Mouse (Mus musculus) embryonic stem cell, embryonic (primary cell): ENCODE data around the gene Prkcz.

ENCODE experiments used
- CTCF ChIA-PET, 4 experiments: fragments of 300-600 bp in 2 of 4; fragments of 350-600 bp in 2 of 4; sonication (Branson Sonifier 250); formaldehyde crosslinking; loops; one replicate each; lab custom pipeline; 2022; ENCODE audit warnings: inconsistent platforms in 2 of 4; lab: Charles Lee
- POLR2A ChIA-PET, 4 experiments: fragments of 300-600 bp in 2 of 4; fragments of 350-600 bp in 2 of 4; sonication (Branson Sonifier 250); formaldehyde crosslinking; loops; one replicate each; lab custom pipeline; 2022; ENCODE audit warnings: antibody characterized with exemption in 4 of 4, inconsistent platforms in 1 of 4; lab: Charles Lee

The Prkcz gene

DNA sequence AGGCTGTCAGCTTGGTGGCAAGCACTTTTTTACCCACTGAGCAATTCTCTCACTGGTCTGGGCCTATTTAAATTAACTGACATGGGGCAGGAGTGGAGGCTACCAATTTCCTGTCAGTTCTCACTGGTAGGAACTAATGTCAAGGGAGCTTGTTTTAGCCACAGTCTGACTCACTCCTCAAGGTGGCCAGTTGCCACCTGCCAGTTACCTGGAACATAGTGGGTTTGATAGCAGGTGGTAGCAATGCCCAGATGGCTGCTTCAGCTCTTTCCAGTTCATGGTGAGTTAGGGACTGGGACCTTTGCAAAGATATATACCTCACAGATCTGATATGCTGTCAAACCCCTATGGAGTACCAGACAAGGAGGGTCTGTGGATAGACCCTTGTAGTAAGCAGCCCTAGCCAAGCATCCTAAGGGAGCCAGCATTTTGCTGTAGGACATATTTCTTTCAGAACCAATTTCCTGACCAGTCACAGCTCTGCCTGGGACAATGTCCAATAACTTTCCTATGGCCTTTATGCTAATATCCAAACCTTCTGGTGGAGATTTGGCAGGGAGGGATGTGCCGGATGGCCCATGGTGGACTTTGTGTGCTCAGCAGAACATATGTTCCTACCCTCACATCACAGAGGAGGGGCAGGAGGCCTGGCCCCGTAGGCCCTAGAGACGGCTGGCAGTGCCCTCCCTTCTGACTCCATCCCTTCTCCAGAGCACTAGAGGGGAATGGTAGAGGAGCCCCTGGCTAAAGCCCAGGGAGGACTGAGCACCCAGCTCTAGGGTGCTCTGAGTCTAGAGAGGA is 96.4 kb downstream of the Prkcz start:
- ChIA-PET POLR2A (interaction anchor here in 1 of 4 experiments (0.5 to 1.0 kb wide), 4 partner anchors 8 to 990 kb away, joined by 3 to 6 read pairs (median 4); partner anchors contain the start of gene Faap20), CTCF (interaction anchor here in 2 of 4 experiments (0.6 to 2.2 kb wide), 4 partner anchors 14 to 496 kb away, joined by 3 to 5 read pairs (median 4); partner anchors contain the start of gene Atad3a (in 1 of the 2))

DNA sequence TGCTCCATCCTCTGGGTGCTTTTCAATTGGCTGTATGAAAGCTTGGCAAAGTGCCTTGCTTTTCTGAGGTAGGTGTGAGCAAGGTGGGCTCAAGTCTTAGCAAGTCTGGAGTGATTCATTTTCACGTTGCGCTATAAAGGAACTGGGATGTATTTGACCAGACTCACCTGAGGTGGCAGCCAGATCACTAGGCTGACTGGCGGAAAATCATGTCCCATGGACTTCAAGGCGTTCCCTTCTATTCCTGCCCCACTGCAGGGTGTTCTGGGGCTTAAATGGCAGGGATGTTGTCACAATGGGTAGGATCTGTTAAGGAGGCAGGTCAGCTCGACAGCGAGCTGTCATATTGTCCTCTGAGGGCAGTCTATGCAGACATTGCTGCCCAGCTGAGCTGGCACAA is 108.9 kb downstream of the Prkcz start:
- ChIA-PET POLR2A (interaction anchor here in 1 of 4 experiments (1.6 kb wide), 1 partner anchor 29 kb away, joined by 4 read pairs; no protein-coding TSS in a partner anchor), CTCF (interaction anchor here in 3 of 4 experiments (1.0 to 2.0 kb wide), 6 partner anchors 16 to 186 kb away, joined by 3 to 7 read pairs (median 4); no protein-coding TSS in a partner anchor)

DNA sequence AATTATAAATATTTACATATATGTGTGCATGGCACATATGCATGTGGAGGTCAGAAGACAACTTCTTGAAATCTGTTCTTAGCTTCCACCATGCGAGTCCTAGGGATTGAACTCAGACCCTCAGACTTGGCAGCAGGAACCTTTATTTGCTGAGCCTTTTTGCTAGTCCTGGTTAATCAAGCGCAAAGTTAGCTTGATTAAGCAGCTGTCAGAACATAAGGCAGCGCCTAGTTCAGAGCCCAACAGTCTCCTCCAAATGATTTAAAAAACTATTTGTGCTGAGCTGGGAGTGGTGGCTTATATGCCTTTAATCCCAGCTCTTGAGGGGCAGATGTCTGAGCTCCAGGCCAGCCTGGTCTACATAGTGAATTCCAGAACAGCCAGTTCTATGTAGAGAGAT is 110.0 kb downstream of the Prkcz start:
- CTCF ChIA-PET = interaction anchor here (1.1 to 3.4 kb wide), 7 partner anchors 17 to 184 kb away, joined by 3 to 38 read pairs (median 7); partner anchors contain the start of genes Pex10 (in 1 of the 4) and Ski (in 1 of the 4)
- POLR2A ChIA-PET = interaction anchor here in 1 of 4 experiments (0.9 to 3.2 kb wide), 5 partner anchors 11 to 164 kb away, joined by 3 to 10 read pairs (median 4); partner anchors contain the start of genes Morn1 and Rer1

DNA sequence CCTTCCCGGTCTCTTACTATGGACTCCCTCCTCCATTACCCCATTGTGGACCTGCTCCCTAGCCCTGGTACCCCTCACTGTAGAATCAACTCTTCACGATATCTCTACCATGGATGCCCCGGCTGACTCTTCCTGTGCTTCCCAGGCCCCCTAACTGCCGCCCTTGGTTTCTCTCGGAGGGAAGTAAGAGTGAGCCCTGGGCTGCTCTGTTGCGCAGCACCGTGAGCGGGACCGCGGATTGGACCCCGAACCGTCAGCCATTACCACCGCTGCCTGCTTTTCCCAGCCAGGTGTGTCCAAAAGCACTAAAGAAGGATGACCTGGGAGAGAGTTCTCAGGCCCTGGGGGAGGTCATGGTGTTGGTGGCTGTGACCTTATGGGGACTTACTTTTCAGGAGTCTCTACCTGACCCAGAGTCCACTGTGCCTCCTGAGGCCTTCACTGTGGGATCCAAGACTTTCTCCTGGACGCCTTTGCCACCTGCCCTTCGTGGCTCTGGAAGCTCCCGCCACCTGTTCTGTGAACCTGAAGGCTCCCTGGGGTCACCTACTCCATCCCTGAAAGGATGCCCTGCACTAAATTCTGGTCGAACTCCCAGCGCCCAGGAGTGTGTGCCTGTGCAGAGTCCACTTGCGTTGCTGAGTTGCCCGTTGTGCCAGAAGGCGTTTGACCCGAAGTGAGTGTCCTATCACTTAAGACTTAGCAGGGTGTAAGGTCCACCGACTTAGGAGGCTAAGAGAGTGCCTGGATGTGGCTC is 110.6 kb downstream of the Prkcz start:
- ChIA-PET POLR2A (interaction anchor here (0.6 to 3.2 kb wide), 29 partner anchors 12 to 421 kb away, joined by 3 to 20 read pairs (median 5); partner anchors contain the start of genes Morn1 (in 3 of the 4), Rer1 (in 3 of the 4), Pex10 (in 1 of the 4) and Ski (in 1 of the 4)), CTCF (interaction anchor here (0.6 to 3.4 kb wide), 35 partner anchors 15 to 374 kb away, joined by 3 to 98 read pairs (median 7); partner anchors contain the start of genes Pex10 (in 3 of the 4), Ski (in 2 of the 4), Cfap74 (in 1 of the 4) and Fam213b (in 1 of the 4))

DNA sequence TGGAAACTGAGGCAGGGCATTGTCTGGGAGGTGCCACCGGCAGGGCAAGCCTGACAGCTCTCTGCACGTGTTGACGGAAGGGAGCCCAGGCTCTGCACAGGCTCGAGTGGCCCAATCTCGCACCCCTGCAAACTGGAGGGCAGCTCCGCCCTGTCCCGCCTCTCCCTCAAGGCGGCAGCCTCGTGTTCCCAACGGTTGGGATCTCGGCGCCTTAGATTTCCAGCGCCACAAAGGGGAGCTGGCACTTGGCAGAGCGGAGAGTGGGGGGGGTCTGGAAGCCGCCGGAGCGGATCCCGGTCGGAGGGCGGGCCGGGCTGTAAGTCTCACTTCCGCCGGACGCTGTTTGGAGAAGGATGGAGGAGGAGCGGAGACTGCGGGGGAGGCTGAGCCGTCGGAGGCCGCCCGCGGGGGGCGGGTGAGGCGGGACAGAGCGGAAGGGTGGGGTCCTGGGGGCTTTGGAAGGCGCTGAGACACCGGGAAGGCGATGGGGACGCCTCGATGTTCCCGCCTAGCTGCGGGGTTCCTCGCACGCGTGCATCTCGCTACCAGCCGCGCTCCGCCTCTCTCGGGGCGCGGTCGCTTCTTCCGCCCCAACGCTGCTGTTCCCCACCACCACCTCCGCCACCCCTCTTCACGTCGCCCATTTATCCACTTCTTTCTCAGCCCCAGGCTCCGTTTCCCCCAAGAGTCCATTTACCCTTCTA is 111.4 kb downstream of the Prkcz start, which contains the start of gene Faap20:
TSS of gene Faap20 (plus strand) at position 155 of the 704 bp plus-strand sequence.
- ChIA-PET CTCF (interaction anchor here (0.5 to 3.4 kb wide), 99 partner anchors 8 to 595 kb away, joined by 3 to 98 read pairs (median 5); partner anchors contain the start of genes Morn1 (in 4 of the 4), Rer1 (in 4 of the 4), Pex10 (in 3 of the 4) and Ski (in 2 of the 4)), POLR2A (interaction anchor here (0.5 to 3.2 kb wide), 59 partner anchors 8 to 584 kb away, joined by 3 to 20 read pairs (median 4); partner anchors contain the start of genes Morn1 (in 3 of the 4), Rer1 (in 3 of the 4), Pex10 (in 2 of the 4) and Ski (in 2 of the 4))

DNA sequence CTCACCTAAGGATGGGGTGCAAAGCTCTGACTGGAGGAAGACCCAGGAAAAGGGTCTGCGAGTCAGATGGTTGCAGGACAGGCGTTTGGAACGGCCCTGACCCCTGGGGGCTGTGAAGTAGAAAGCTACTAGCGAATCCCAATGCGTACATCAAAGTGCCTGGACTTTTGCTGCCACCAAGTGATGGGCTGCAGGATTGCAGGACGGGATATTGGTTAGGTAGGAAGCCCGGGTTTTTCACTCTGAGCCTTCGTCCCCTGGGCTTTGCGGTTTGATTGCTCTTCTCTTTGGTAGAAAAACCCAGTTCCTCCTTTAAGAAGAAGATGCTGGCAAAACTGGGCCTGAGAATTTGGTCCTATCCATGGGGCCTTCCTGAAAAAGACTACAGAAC is 111.9 kb downstream of the Prkcz start:
- POLR2A ChIA-PET = interaction anchor here (0.5 to 3.2 kb wide), 59 partner anchors 9 to 585 kb away, joined by 3 to 20 read pairs (median 4); partner anchors contain the start of genes Morn1 (in 4 of the 4), Rer1 (in 4 of the 4), Pex10 (in 2 of the 4) and Ski (in 2 of the 4)

DNA sequence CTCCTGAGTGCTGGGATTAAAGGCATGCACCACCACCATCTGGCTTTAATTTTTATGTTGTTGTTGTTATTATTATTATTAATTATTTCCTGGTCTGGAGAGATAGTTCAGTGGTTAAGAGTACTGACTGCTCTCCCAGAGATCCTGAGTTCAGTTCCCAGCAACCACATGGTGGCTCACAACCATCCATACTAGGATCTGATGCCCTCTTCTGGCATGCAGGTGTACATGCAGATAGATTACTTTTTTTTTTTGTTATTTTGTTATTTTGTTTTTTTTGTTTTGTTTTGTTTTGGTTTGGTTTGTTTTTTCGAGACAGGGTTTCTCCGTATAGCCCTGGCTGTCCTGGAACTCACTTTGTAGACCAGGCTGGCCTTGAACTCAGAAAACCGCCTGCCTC is 113.1 kb downstream of the Prkcz start:
- CTCF ChIA-PET = interaction anchor here in 3 of 4 experiments (0.7 to 3.4 kb wide), 10 partner anchors 12 to 265 kb away, joined by 4 to 98 read pairs (median 12); partner anchors contain the start of gene Ski (in 1 of the 3)
- POLR2A ChIA-PET = interaction anchor here in 3 of 4 experiments (1.5 to 2.7 kb wide), 4 partner anchors 13 to 173 kb away, joined by 4 to 20 read pairs (median 10); no protein-coding TSS in a partner anchor

More for the DNA sequence above, 111.9 kb downstream of the Prkcz start:
- CTCF ChIA-PET = interaction anchor here (0.5 to 3.4 kb wide), 109 partner anchors 9 to 594 kb away, joined by 3 to 98 read pairs (median 5); partner anchors contain the start of genes Morn1 (in 4 of the 4), Rer1 (in 4 of the 4), Pex10 (in 3 of the 4) and Ski (in 2 of the 4)

DNA sequence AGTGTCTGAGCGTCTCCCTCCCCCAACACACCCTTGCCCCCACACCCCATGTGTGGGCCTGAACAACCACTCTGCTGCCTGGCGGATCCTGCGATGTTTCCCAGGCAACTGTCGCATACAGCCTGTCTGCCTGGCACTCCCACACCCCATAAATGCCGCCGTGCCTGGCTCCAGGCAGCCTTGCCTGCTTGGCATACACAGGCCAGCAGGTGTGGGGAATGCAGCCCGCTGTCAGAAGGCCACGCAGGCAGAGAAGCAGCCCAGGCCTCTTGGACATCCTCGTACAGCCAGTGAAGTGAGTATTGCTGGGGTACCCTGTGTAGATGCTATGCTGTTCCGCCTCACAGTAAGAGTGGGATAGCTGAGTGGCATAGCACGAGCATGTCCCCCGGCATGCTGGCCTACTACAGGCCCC is 114.5 kb downstream of the Prkcz start:
- POLR2A ChIA-PET = interaction anchor here in 3 of 4 experiments (0.8 to 2.3 kb wide), 6 partner anchors 11 to 186 kb away, joined by 3 to 8 read pairs (median 4); partner anchors contain the start of genes Morn1 (in 1 of the 3) and Rer1 (in 1 of the 3)
- CTCF ChIA-PET = interaction anchor here in 2 of 4 experiments (0.6 to 1.4 kb wide), 5 partner anchors 50 to 152 kb away, joined by 3 to 5 read pairs (median 4); no protein-coding TSS in a partner anchor

DNA sequence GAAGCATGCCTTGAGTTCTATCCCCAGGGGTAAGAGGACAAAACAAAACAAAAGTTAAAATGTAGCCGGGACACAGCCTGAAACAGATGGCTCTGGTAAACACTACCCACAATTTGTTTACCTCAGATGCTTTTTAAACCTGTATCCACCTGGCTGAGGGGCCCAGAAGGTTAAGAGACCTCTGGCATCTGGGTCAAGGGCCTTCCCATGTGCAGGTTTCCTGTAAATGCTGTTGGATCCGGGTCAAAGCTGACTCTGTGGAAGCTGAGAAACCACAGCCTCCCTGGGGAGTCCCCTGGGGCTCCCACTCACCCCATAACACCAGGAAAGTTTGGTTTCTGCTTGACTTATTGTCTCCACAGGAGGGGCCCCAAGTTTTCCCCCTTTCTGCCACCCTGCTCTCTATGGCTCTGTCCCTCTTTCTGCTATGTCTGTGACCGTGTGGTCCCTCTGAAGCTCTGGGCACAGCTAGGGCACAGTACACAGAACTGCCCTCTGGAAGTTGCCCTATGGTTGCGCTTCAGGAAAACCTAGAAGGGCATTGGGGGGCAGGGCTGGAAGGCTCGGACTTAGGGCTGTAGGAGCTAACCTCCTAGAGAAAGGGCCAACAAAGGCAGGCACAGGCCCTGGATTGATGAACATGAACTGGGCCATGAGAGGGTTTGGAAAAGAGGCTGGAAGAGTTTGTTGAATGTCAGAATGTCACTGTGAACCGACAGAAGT is 115.2 kb downstream of the Prkcz start:
- POLR2A ChIA-PET = interaction anchor here in 3 of 4 experiments (0.5 to 2.3 kb wide), 8 partner anchors 10 to 668 kb away, joined by 3 to 8 read pairs (median 4); partner anchors contain the start of genes Morn1 (in 1 of the 3) and Rer1 (in 1 of the 3)
- CTCF ChIA-PET = interaction anchor here in 2 of 4 experiments (0.6 to 1.5 kb wide), 5 partner anchors 123 to 451 kb away, joined by 3 to 6 read pairs (median 5); no protein-coding TSS in a partner anchor

DNA sequence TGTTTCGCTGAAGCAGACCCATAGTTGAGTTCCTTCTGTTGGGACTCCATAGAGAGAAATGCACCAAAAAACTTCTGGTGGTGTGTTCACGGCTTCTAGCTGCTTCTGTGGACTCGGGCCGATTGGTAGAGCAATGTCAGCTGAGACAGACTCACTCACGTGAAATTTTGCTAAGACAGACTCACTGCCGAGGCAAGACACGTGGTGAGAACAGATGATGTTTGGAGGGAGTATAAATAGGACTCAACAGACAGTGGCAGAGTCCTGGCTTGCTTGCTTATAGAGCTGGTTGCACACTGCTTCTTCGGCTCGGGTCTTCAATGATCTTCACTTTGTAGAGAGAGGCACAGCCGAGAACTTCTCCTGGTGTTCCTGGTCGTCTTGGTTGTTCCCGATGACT is 117.9 kb downstream of the Prkcz start:
- ChIA-PET POLR2A (interaction anchor here in 3 of 4 experiments (0.6 to 1.5 kb wide), 9 partner anchors 9 to 157 kb away, joined by 3 to 9 read pairs (median 3); partner anchors contain the start of genes Morn1 (in 1 of the 3) and Rer1 (in 1 of the 3)), CTCF (interaction anchor here in 1 of 4 experiments (1.1 to 1.6 kb wide), 2 partner anchors 148 to 230 kb away, joined by 3 to 5 read pairs; no protein-coding TSS in a partner anchor)

DNA sequence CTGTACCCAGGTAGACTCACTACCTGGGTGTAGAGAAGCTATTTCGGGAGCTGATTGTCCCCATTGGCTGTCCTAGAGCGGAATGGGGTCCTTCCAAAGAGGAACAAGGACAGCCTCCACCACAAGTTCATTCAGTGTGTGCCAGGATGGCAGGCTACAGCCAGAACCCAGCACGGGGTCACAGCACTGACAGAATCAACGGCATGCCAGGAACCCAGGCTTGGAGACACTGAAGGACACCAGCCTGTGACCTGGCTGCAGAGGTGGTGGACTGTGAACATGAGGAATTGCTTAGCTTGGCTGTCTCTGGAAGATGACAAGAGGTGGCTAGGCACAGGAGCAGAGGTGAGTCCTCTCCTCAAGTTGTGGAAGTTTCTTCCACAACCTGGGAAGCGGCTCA is 118.9 kb downstream of the Prkcz start:
- ChIA-PET POLR2A (interaction anchor here in 2 of 4 experiments (1.2 to 1.7 kb wide), 5 partner anchors 19 to 156 kb away, joined by 3 to 4 read pairs (median 3); partner anchors contain the start of genes Morn1 (in 1 of the 2) and Rer1 (in 1 of the 2)), CTCF (interaction anchor here in 2 of 4 experiments (0.6 to 1.6 kb wide), 3 partner anchors 52 to 229 kb away, joined by 3 to 5 read pairs (median 3); no protein-coding TSS in a partner anchor)

DNA sequence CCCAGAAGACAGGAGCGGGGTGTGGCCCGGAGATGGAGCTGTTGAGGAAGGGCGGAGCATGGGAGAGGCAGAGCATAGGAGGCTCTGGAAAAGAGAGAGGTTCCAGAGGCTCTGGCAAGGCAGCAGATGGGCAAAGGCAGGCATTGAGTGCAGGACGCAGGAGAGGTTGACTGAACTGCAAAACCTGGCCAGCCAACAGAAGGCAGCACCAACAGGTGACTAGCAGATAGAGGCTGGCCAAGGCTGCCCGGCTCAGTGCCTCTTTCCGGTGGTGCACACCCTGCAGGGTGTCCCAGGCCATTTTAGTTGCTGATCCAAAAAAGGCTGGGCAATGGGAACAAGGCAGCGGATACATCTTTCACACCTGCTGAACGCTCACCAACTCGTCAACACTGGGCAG is 119.4 kb downstream of the Prkcz start:
- ChIA-PET CTCF (interaction anchor here in 2 of 4 experiments (0.6 to 1.6 kb wide), 2 partner anchors 53 to 147 kb away, joined by 3 to 5 read pairs; no protein-coding TSS in a partner anchor), POLR2A (interaction anchor here in 1 of 4 experiments (0.8 to 1.7 kb wide), 3 partner anchors 91 to 155 kb away, joined by 3 read pairs; partner anchors contain the start of genes Morn1 and Rer1)

DNA sequence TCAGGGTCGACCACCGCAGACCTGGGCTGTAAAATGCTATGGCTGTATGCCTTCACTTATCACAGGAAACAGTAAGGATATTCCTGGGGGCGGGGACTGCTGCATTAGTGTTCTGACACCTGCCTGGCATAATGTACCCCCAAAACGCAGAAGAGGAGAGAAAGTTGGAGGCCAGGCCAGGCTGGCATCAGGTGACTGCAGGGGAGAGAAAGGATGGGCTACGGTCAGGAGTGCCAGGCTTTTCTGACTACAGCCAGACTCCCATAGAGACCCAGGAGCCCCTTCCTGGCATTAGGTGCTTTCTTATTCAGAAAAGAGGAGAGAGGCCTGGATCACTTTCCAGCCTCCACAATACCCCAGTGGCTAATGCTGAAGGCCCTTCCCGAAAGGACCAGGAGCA is 121.7 kb downstream of the Prkcz start:
- ChIA-PET CTCF (no interaction called here), POLR2A (interaction anchor here in 1 of 4 experiments (0.7 kb wide), 2 partner anchors 41 to 66 kb away, joined by 3 to 4 read pairs; no protein-coding TSS in a partner anchor)

DNA sequence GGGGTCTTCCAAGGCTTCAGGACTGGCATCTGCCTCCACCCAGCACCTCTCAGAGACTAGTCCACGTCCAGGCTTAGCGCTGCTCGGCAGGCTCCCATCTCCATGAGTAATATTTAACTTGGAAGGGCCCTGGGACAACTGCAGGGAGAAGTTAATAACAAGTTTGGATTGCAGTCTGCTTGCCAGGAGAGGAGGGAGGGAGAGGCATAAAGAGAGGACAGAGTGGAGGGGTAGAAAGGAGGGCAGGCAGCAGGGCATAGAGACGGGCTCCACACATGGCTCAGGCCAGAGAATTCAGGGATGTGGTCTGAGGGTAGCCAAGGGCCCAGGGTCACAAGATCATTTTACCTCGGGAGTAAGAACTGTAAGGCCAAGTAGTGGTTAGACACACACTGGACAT is 122.9 kb downstream of the Prkcz start:
- ChIA-PET POLR2A (interaction anchor here in 2 of 4 experiments (0.5 to 0.7 kb wide), 2 partner anchors 290 to 302 kb away, joined by 3 to 5 read pairs; no protein-coding TSS in a partner anchor), CTCF (interaction anchor here in 1 of 4 experiments (1.4 kb wide), 1 partner anchor 11 kb away, joined by 3 read pairs; the partner anchor contains the start of gene Faap20)
